Mouse (Mus musculus) heart, postnatal 0 days (tissue): ENCODE results near the gene Tbx19. TPM values are rescaled to one million over a fixed set of nuclear protein-coding genes. Genes with fewer than 3 reads are reported as not detected.

Experiments used
- ATAC-seq: fragments of 200-750 bp; cut with Nextera tagmentation; 2 replicates; pipeline ENCODE4 v1.8.0; 2017; ENCODE audit warnings: low read depth, moderate number of reproducible peaks, moderate library complexity; ENCODE audit not compliant: insufficient read depth
- DNase-seq: peaks from one replicate; pipeline ENCODE4 v3.0.0-alpha.2; 2016; ENCODE audit warnings: low spot score
- H3K27ac ChIP-seq: fragments of 300-500 bp; sonication (generic); 2 replicates; pipeline ENCODE4 v1.5.1; 2014; ENCODE audit warnings: low read depth, mild to moderate bottlenecking
- H3K27me3 ChIP-seq: fragments of 300-500 bp; sonication (generic); 2 replicates; pipeline ENCODE4 v1.6.1; 2014; ENCODE audit warnings: low read length, mixed read lengths; ENCODE audit not compliant: control insufficient read depth, insufficient read depth
- H3K36me3 ChIP-seq: fragments of 300-500 bp; sonication (generic); replicated peaks from 2 replicates; pipeline ENCODE4 v1.6.1; 2014; ENCODE audit warnings: low read length, mixed read lengths; ENCODE audit not compliant: control insufficient read depth, insufficient read depth
- H3K4me1 ChIP-seq: fragments of 300-500 bp; sonication (generic); 2 replicates; pipeline ENCODE4 v1.6.1; 2014; ENCODE audit warnings: antibody characterized with exemption; ENCODE audit not compliant: control insufficient read depth, insufficient read depth
- H3K4me2 ChIP-seq: fragments of 300-500 bp; sonication (generic); 2 replicates; pipeline ENCODE4 v1.6.1; 2014; ENCODE audit warnings: low read depth, mild to moderate bottlenecking, low read length, moderate library complexity
- H3K4me3 ChIP-seq: fragments of 300-500 bp; sonication (generic); 2 replicates; pipeline ENCODE4 v1.5.1; 2014; ENCODE audit warnings: low read depth, low read length
- H3K9ac ChIP-seq: fragments of 300-500 bp; sonication (generic); replicated peaks from 2 replicates; pipeline ENCODE4 v1.6.1; 2014; ENCODE audit warnings: low read depth, low read length, mixed read lengths
- H3K9me3 ChIP-seq: fragments of 300-500 bp; sonication (generic); replicated peaks from 2 replicates; pipeline ENCODE4 v1.6.1; 2016; ENCODE audit warnings: low read length; ENCODE audit not compliant: control insufficient read depth
- CTCF ChIP-seq: IDR thresholded peaks from 2 replicates; pipeline ENCODE4 v1.5.1; 2016; ENCODE audit warnings: antibody characterized with exemption, control low read depth, low read depth
- EP300 ChIP-seq: IDR thresholded peaks from 2 replicates; pipeline ENCODE4 v1.6.1; 2016; ENCODE audit warnings: antibody characterized with exemption, low read depth
- WGBS: fragments of 180-500 bp; shearing (Covaris S2); extraction: QIAGEN DNeasy Blood & Tissue Kit; methylation state at CpG from one replicate; pipeline ENCODE4 v1.1.7; 2014; 5-methylcytosine and 5-hydroxymethylcytosine counted together
- polyA plus RNA-seq: library from polyadenylated mRNA; unstranded; fragments of >200 nt; fragmentation: Nextera tagmentation; extraction: Ambion mirVana; gene quantifications from 2 replicates; pipeline ENCODE4 v1.2.1, GENCODE M21; 2015
- total RNA-seq: library from RNA; depleted of rRNA; stranded (reverse); fragments of >200 nt; gene quantifications from 2 replicates; pipeline ENCODE4 v1.2.3, GENCODE M21; 2014; ENCODE audit warnings: low replicate concordance; rRNA removed

Tbx19 gene
- total RNA-seq, result not detected in 2 replicates
- not detected in 2 replicates for polyA plus RNA-seq

DNA sequence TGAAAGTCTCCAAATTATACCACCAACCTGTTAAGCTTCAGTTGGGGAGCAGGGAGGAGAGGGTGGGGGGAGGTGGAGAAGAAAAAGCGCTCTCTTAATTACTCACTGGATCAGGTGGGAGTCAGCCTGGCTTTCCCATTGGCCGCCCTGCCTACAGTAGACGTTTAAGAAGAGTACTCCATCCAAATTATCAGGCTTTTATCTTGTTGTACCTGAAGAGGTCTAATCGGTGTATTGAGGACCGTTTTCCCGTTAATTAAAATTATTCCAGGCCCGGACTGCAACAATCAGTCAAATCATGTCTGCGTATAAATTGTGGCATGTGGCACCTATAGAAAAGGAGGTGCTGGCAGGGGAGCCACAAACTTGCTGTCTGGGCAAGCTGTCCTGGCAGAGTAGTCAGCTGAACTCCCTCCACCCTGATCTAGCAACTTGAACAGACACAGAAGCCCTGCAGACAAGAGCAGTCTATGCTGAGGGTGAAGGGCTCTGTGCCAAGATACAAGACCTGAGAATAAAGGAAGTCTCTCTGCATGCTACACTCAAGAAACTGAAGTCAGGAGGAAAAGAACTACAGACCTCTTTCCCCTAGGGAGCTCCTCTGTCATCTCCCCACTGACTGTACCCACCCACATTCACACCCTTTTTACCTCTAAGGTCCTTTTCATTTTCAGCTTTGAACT is at the start of gene Tbx19:
TSS of gene Tbx19 (minus strand) at position 51 of the 683 bp plus-strand sequence.
- DNase-seq (no peak), ATAC-seq (no peak)
- no peak within 1 kb of the TSS for H3K4me3 ChIP-seq
- H3K9me3 ChIP-seq, result 0 out of 2 replicates have a peak, but pooled peaks cover 3% of the 10 kb centered on the region
- H3K4me1 ChIP-seq, result no peaks in the 10 kb centered on the region
- no peak within 1 kb of the TSS for H3K27ac ChIP-seq
- H3K36me3 ChIP-seq, result no peaks in the 10 kb centered on the region
- WGBS, result 74% methylated on average over 8 of the region's 8 CpGs
- H3K4me2 ChIP-seq, result no peak within 1 kb of the TSS
- TF ChIP-seq CTCF, result no peak
- no peak for TF ChIP-seq EP300
- no peak within 1 kb of the TSS for H3K9ac ChIP-seq
- no peaks in the 10 kb centered on the region for H3K27me3 ChIP-seq

DNA sequence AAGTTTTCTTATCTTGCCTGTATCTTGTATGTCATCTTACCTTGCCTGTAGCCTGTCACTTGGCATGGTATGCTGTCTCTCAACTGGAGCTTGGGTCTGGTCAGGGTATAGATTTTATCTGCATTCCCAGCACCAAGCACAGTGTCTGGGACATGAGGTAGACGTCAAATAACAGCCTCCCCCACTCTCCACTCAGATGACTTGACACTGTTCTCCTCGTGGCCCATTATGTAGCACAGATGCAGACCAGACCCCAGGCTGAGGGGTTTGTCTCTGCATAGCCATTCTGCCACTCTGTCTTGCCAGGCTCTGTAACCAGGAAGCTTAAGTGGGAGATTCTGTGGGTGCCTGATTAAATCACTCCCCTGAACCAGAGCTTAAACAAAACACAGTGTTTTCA is 45.0 kb upstream of the Tbx19 start:
- Histone ChIP-seq H3K9ac (no peak overlapping the region), H3K27ac (no peak overlapping the region), H3K4me3 (no peak overlapping the region), H3K4me1 (no peaks in the 10 kb centered on the region), H3K27me3 (no peaks in the 10 kb centered on the region), H3K9me3 (no peaks in the 10 kb centered on the region), H3K4me2 (no peak overlapping the region), H3K36me3 (no peaks in the 10 kb centered on the region)
- TF ChIP-seq CTCF (no peak), EP300 (no peak)
- ATAC-seq (no peak), DNase-seq (no peak)
- 5% methylated on average over 2 of the region's 2 CpGs for WGBS

DNA sequence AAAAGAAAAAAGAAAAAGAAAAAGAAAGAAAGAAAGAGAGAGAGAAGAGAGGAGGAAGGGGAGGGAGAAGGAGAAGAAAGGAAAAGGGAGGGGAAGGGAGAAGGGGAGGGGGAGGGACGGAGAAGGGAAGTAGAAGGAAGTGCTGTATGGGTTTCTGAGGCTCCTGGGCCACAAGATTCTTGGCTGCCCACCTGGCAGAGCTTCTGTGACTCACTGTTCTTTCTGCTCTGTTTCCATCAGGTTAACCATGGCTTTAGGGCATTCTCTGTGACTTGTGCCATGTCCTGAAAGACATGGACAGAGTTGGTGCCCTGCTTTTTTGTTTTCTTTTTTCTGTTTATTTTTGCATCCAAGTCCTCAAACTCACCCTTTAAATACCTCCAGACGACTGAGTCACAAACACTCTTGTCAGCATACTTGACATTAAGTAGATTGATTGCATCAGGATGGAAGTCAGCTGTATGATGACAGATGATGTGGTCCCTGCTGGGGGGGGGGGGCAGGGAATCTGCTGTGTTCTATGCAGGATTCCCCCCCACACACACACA is 43.0 kb upstream of the Tbx19 start:
- ATAC-seq (no peak), DNase-seq (no peak)
- Histone ChIP-seq H3K9me3 (no peaks in the 10 kb centered on the region), H3K9ac (no peak overlapping the region), H3K27ac (no peak overlapping the region), H3K27me3 (no peaks in the 10 kb centered on the region), H3K36me3 (no peaks in the 10 kb centered on the region), H3K4me3 (no peak overlapping the region), H3K4me1 (no peaks in the 10 kb centered on the region), H3K4me2 (no peak overlapping the region)
- WGBS, result 36% methylated on average over 2 of the region's 2 CpGs
- TF ChIP-seq EP300 (no peak), CTCF (no peak)

DNA sequence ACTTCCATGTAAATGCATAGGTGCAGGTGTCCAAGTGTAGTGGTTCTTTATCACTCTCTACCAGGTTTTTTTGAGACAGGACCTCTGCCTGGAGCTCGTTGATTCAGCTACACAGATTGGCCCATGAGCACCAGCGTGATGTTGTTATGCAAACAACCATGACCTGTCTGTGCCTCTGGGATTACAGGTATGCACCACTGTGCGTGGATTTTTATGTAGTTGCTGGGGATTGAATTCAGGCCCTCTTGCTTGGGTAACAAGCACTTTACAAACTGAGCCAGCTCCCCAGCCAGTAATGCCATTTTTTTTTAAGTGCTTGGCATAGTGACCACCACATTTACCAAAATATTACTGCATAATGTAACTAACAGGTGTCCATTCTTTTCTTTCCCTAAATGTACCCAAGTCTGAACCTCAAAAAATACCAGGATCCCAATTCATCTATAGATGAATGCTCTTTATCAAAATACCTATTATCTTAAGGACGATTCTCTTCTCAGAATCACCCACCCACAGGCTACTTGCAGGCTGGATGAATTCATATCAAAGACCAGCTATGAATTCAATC is 41.0 kb upstream of the Tbx19 start:
- 73% methylated on average over 4 of the region's 4 CpGs for WGBS

DNA sequence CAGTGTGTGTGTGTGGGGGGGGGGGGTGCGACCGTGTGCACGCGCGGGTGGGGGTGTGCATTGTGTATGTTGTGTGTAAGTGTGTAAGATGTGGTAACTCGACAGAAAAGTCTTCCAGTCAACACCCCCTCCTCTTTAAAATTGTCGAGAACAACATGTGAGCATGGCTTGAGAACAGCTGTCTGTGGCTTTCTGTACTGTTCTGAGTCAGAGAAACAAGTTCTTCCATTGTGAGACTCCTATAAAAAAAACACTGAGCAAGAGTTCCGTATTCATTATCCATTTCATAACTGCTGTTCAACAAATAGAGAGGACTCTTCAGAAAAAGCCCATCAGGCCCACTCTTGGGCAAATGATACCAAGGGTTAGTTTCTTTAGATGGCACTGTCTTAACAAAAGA is 40.2 kb upstream of the Tbx19 start:
- no peaks in the 10 kb centered on the region for H3K4me1 ChIP-seq
- no peaks in the 10 kb centered on the region for H3K9me3 ChIP-seq
- H3K4me3 ChIP-seq, result no peak overlapping the region
- no peaks in the 10 kb centered on the region for H3K36me3 ChIP-seq
- DNase-seq (no peak), ATAC-seq (no peak)
- H3K4me2 ChIP-seq, result no peak overlapping the region
- no peaks in the 10 kb centered on the region for H3K27me3 ChIP-seq
- 80% methylated on average over 8 of the region's 8 CpGs for WGBS
- no peak overlapping the region for H3K9ac ChIP-seq
- no peak overlapping the region for H3K27ac ChIP-seq
- TF ChIP-seq EP300 (no peak), CTCF (no peak)

More for the DNA sequence above, 41.0 kb upstream of the Tbx19 start:
- Histone ChIP-seq H3K4me3 (no peak overlapping the region), H3K9me3 (no peaks in the 10 kb centered on the region), H3K4me1 (no peaks in the 10 kb centered on the region), H3K36me3 (no peaks in the 10 kb centered on the region), H3K9ac (no peak overlapping the region), H3K27me3 (no peaks in the 10 kb centered on the region), H3K4me2 (no peak overlapping the region), H3K27ac (no peak overlapping the region)
- TF ChIP-seq EP300, result no peak
- TF ChIP-seq CTCF, result no peak
- DNase-seq, result no peak
- ATAC-seq, result no peak
